Mouse (Mus musculus): ENCODE measurements around the gene Bcat1.

DNA sequence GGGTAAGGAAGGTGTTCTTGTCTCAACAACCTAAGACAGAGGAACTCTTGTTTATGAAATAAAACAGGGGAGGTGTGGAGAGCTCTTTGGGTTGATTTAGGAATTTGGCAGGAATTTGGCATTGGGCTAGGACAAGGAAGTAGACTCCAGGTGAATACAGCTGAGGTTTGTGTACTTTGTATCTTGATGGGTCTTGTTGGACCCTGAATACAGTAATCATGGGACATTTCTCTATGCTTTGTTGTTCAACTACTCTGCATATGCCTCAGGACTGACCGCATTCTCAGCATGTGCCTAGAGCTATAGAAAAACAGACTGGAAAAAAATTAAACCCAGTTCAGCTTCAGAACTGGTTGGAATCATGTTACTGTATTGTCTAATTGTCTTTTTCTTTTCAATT is 14.6 kb downstream of the Bcat1 start:
- TF ChIP-seq CTCF (IDR thresholded peaks at IDR 0.05; ENCODE audit: borderline replicate concordance, control insufficient read depth, extremely low read depth, insufficient read depth, low read length, poor library complexity) (no peak), POLR2A (IDR thresholded peaks at IDR 0.05; ENCODE audit: control insufficient read depth, extremely low read depth, insufficient read depth, low read length, poor library complexity) (no peak)
